Mouse (Mus musculus): ENCODE data around the gene Slamf9.

Gene Slamf9

GRCm38 (mm10) chr1:172463387-172464333 is 11.5 kb upstream of the Slamf9 start:
- no peak for DNase-seq

GRCm38 (mm10) chr1:172468301-172468877 is 6.8 kb upstream of the Slamf9 start:
- DNase-seq: no peak

GRCm38 (mm10) chr1:172469373-172469772 is 5.8 kb upstream of the Slamf9 start:
- no peak for DNase-seq

GRCm38 (mm10) chr1:172469810-172470448 is 5.2 kb upstream of the Slamf9 start:
- DNase-seq: no peak

GRCm38 (mm10) chr1:172472909-172473308 is 2.2 kb upstream of the Slamf9 start:
- no peak for DNase-seq

GRCm38 (mm10) chr1:172474196-172474595 is 962 bp upstream of the Slamf9 start:
- DNase-seq: no peak

GRCm38 (mm10) chr1:172478020-172478419 is 2.9 kb downstream of the Slamf9 start:
- DNase-seq: no peak

- no peak for DNase-seq
Observed at GRCm38 (mm10) chr1:172480376-172480775, 5.2 kb downstream of the Slamf9 start.

- no peak for DNase-seq
Observed at GRCm38 (mm10) chr1:172481111-172481510, 6.0 kb downstream of the Slamf9 start.

- peak; percentile 96 for DNase-seq
Observed at GRCm38 (mm10) chr1:172481540-172482280, 6.6 kb downstream of the Slamf9 start, which contains the start of gene Igsf9. TSS of gene Igsf9 (plus strand) at chr1:172481788.

GRCm38 (mm10) chr1:172482518-172483360 is 7.6 kb downstream of the Slamf9 start:
- DNase-seq: no peak

GRCm38 (mm10) chr1:172483361-172483660 is 8.2 kb downstream of the Slamf9 start:
- no peak for DNase-seq

- no peak for DNase-seq
Observed at GRCm38 (mm10) chr1:172484236-172484635, 9.1 kb downstream of the Slamf9 start.

- no peak for DNase-seq
Observed at GRCm38 (mm10) chr1:172484671-172485070, 9.5 kb downstream of the Slamf9 start.

GRCm38 (mm10) chr1:172485821-172486220 is 10.7 kb downstream of the Slamf9 start:
- DNase-seq: no peak

GRCm38 (mm10) chr1:172486236-172486635 is 11.1 kb downstream of the Slamf9 start:
- DNase-seq: no peak

GRCm38 (mm10) chr1:172486651-172487050 is 11.5 kb downstream of the Slamf9 start:
- DNase-seq: no peak

GRCm38 (mm10) chr1:172487859-172488258 is 12.7 kb downstream of the Slamf9 start:
- no peak for DNase-seq

- no peak for DNase-seq
Observed at GRCm38 (mm10) chr1:172488831-172489230, 13.7 kb downstream of the Slamf9 start.

GRCm38 (mm10) chr1:172489585-172490250 is 14.6 kb downstream of the Slamf9 start:
- DNase-seq: no peak

- DNase-seq: peak; percentile 89
Observed at GRCm38 (mm10) chr1:172490261-172490661, 15.1 kb downstream of the Slamf9 start.

GRCm38 (mm10) chr1:172492047-172492446 is 16.9 kb downstream of the Slamf9 start:
- no peak for DNase-seq

Measured in thymus, postnatal 4 days (tissue).